Mouse (Mus musculus) heart, adult 8-10 months (tissue): ENCODE results near the gene Dcaf15. TPM values are rescaled to one million over a fixed set of nuclear protein-coding genes. Genes with fewer than 3 reads are reported as not detected.

Experiments
- DNase-seq: peaks from one replicate; pipeline ENCODE4 v3.0.0; 2022; ENCODE audit warnings: low spot score
- total RNA-seq, 4 experiments: library from RNA; stranded (reverse); gene quantifications; 2 replicates each; pipeline ENCODE4 v1.2.4; 2022

Gene Dcaf15
- 1 to 10 TPM; 6.3 to 8.2 (median 8.0) TPM for total RNA-seq

DNA sequence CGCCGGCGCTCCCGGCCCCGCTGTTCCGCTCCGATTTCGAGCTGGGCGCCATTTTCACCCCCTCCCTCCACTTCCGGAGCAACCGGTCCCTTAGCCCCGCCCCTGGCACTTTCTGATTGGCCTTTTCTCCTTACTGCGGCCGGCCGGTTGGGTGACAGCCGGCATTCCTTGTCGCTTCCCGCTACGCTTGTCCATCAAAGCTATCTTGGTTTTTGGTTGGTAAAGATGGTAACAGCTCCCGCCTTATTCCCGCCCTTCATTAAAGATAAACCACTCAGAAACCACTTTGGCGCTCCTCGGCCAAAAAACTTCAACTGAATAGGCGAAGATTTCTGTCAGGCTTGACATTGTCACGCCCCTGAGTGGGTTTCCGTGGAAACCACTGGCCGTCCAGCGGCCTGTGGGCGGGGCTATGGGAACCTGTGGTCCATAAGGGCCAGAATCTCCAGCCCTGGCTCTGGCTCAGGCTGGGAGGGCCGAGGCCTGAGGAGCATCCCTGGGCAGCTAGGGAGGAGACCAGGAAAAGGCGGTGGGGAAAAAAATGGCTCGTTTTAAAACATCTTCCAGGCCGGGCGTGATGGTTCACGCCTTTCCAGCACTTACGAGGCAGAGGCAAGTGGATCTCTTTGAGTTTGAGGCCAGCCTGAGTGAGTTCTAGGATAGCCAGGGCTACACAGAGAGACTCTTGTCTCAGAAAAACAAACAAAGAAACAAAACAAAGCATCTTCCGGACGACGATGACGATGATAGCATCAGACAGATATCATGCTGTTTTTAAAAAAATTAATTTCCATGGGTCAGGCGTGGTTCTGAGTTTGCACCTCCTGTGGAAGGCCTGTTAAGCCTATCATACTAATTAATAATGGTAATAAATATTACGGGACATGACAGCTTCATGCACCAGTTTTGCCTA lies at the start of gene Dcaf15:
TSS of gene Dcaf15 (minus strand) at position 72 of the 913 bp plus-strand sequence.
- peak; percentile 98 for DNase-seq

DNA sequence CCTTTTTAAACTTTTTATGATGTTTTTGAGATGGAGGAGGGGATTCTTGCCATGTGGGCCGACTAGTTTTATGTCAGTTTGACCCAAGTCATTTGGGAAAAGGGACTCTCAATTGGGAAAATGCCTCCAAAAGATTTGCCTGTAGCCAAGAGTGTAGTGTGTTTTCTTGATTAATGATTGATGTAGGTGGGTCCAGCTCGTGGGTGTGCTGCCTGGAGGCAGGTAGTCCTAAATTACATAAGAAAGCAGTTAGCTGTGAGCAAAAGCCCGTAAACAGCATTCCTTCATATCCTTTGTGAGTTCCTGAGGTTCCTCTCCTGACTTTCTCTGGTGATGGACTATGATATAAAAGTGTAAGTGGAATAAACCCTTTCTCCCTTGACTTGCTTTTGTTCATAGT lies 44.6 kb upstream of the Dcaf15 start:
- DNase-seq = no peak

DNA sequence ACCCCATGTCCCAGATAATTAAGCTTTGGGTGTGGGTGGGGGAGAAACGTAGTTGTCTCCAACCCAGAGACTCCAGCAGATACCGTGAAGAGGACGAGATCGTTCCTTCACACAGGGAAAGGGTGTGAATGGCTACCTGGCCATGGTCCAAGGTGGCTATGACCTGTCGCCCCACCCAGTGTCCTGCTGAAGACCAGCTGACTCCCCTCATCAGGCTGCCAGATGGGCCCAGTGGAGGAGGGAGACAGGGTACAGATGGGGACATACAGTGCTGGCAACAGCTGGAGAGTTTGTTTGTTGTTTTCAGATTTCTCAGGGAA lies 43.9 kb upstream of the Dcaf15 start:
- no peak for DNase-seq

DNA sequence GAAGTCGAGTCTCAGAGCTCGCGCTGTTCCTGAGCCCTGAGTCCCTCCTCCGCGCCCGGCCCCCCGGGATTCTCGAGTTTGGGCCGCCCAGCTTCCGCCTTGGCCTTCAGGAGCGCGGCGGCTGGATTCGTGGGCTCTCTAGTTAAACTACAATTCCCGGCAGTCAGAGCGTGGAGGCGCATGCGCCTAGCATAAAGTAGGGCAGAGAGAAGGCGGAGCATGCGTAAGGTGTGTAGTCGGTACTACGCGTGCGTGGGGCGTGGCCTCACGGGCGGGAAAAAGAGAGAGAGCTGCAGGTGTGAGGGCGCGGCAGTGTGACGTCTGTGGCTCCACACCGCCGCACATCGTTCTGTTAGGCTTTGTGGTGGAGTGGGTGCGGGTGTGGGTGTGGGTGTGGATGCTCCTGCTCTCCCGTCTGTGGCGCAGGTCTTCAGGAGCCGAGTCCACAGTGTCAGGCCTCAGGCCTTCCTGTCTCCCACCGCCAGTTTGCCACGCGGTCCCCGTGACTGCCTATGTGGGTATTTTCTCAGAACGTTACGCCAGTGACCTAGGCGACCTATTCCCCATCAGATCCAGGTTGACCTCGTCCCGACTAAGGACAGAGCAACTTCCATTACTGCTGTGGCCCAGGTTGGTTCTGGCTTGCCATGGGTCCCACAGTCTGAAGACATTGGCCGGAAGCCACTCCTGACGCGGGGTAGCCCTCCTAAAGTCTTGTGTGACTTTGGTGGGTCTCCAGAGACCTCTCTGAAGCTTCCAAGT lies 43.4 kb upstream of the Dcaf15 start, which contains the start of the genes Cc2d1a and 4930432K21Rik:
TSS of gene Cc2d1a (minus strand) at position 168 of the 762 bp plus-strand sequence.
TSS of gene 4930432K21Rik (plus strand) at position 257 of the 762 bp plus-strand sequence.
- DNase-seq = peak; percentile 94

DNA sequence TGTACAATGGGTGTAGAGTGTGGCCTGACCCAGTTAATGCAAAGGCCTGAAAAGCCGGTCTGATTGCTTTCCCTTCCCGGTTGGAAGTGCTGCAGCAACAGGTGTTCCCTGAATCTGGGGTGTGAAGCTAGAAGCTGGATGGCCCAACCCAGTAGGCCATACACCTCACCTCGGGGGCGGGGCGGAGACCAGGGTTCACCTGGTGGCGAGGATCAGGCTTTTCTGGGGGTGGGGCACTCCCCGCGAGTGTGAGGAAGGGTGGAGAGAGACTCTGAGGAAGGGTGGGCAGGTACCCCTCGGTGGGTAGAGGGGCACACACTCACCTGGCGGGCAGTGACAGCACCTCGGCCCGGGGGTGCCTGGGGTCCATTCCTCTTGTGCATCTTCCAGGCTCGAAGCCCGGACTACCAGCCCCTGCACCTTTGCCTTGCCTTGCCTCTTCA lies 42.8 kb upstream of the Dcaf15 start:
- DNase-seq = no peak

DNA sequence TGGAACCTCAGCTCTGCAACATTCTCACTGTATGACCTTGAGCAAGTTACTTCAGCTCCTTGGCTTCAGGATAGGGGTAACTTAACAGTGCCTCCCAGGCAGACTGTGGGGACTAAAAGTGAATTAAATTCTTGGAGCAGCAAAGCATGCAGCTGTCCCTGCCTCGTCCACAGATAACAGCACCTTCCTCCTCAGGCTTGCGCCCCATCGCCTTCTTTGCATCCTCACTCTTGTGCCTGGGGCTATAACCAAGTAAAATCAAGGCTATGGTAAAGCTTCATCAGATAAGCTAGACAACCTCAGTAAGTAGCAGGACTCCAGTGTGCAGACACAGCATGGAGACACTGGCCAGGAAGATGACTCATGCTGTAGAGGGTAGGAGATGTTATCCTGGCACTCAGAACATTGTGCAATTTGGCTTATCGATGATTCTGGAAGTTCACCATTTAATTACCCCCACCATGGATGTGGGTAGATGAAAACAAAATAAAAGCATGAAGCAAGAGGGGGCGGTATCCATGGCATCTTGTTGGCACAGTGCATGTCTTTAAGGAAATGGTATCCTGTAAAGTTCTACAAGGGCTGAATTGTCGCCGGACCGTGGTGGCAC lies 40.2 kb upstream of the Dcaf15 start:
- DNase-seq = no peak

DNA sequence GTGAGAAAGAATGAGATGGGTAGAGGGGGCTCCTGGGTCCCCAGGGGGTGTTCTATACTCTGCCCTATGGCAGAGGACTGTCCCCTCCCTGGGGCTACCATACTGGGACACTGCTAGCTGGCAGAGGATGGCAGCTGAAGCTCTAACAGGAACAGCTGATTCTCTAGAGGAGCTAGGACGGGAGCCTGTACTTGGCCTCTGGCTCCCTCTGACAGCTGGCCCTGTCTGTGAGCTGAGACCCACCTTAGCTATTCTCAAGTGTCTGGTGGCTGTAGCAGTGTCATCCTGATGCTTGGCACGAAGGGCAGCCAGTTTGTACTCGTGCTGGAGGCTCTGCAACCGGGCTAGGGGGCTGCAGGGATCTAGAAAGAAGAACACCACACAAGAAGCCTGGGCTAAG lies 36.3 kb upstream of the Dcaf15 start:
- no peak for DNase-seq

DNA sequence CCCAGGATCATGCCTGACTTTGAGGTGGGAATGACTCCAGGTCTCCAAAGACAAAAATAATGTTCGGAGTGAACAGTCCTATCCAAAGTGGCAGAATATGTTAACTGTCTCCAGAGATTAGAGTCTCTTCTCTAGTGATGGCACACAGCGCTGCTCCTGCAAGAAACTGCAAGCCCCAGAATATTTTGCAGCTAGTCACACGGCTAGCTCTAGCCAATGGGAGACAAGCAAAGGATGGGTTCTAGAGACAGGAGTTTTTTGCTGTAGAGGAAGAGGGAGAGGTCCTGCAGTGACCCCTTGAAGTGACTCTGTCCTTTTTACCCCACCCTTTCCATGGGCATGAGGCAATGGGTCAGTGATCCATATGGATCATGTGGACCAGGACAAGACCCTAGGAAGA lies 33.3 kb upstream of the Dcaf15 start:
- no peak for DNase-seq

DNA sequence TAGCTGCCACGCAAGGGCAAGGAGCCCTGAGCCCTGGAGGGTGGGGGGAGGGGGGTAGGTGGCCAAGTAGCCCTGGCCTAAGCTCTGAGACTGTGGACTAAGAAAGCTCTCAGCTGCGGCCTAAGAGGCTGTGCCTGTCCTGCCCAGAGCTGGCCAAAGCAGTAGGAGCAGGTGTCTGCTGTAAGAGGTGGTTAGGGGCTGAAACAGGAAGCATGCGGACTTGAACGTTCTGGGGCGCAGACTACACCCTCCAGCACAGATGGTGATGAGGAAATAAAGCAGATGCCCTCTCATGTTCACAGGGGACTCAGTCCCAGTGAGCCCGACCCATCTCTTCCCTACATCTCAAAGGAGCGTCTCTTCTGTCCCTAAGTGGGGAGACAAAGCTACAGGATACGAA lies 27.7 kb upstream of the Dcaf15 start:
- no peak for DNase-seq

DNA sequence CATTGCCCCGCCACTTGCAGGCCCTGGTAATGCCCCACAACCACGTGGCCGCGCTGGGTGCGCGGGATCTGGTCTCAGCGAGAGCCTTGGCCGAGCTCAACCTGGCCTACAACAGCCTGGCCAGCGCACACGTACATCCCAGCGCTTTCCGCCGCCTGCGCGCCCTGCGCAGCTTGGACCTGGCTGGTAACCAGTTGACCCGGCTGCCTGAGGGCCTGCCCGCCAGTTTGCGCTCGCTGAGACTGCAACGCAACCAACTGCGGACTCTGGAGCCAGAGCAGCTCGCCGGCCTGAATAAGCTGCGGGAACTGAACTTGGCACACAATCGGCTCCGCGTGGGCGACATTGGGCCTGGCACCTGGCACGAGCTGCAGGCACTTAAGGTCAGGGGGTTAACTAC lies 26.2 kb upstream of the Dcaf15 start:
- DNase-seq = peak; percentile 13

DNA sequence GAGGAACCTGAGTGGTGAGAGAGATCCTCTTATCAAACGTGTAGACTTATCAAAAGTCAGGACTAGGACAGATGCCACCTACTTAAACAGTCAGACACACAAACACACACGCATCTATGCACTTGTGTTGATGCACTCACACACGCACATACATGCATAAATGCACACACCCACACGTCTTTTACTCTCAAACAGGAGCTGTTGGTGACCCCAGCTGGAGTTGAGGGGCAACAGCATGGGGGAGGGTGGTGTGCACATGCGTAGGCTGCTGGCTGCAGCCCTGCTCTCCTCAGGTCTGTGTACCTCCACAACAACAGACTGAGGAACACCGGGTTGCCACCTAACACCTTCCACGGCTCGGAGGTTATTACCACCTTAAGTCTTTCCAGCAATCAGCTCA lies 23.7 kb upstream of the Dcaf15 start:
- no peak for DNase-seq

DNA sequence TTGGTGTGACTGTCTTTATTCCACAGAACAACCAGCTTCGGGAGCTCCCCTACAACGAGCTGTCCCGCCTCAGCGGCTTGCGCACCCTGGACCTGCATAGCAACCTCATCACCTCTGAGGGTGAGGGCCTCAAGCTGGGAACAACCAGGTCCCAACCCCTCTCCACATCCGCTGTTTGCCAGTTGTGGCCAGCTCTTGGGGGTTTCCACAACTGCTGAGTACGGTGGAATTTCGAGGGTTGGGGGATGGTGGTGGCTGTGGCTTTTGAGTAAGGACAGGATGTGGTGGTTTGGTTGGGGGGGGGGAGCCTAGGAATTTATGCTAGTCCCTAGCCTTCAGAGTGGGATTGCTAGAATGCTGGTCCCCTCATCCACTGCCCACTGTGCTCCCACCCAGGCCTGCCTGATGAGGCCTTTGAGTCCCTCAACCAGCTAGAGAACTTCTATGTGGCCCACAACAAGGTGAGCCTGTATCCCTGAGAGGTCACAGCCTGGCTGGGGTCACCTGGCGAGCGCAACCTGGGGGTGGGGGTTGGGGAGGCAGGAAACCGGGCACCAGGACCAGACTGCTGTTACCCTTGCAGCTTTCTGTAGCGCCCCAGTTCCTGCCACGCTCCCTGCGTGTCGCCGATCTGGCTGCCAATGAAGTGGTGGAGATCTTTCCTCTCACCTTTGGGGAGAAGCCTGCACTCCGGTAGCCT lies 22.8 kb upstream of the Dcaf15 start:
- no peak for DNase-seq

DNA sequence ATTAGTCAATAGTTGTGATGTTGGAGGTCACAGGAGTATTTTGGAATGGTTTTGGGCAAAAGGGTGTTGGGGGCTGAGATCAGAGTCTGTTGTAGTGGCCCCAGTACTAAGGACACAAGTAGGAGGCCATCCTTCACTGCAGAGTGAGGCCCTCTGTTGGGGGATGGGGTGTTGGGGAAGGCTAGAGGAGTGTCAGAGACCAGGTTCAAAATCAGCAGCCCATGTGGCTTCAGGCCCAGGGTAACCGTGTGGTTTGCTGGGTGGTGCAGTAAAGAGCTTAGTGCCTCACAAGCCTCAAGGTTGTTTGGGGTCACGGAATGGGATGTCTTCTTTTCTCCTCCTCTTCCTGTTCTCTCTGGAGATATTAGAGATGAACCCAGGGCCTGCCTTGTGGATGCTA lies 22.2 kb upstream of the Dcaf15 start:
- no peak for DNase-seq

DNA sequence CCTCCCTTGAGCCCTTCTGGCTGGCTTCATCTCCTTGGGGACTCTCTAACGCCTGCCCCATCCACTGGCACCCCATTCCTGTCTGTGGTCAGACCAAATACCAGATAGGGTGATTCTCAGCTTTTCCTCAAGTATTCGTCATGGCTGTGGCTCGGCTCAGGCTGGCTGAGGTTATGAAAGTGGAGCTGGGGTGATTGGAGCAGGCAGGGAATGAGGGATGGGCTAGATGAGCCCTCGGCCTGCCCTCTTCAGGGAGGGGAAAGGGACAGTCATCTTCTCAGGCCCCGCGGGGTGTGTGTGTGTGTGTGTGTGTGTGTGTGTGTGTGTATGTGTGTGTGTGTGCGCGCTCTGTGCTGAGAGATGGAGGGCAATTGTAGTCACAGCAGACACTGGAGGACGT lies 21.1 kb upstream of the Dcaf15 start, which contains the start of gene Podnl1:
TSS of gene Podnl1 (plus strand) at position 334 of the 400 bp plus-strand sequence.
- DNase-seq = no peak

DNA sequence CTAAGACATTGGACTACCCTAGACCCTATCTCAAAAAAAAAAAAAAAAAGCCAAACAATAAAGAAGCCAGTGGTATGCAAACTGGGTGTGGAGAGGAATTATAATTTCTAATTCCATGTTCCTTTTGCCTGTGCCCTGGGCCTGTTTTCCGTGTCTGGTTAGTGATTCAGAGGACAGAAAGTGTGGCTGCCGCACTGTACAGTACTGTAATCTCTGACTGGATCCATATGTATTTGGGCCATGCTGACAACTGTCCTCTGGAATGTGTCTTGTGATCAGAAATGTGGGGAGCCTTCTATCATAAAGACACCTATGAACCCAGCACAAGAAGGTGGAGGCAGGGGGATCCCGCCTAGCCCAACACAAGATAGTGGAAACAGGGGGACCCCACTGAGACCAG lies 17.6 kb upstream of the Dcaf15 start:
- DNase-seq = no peak

DNA sequence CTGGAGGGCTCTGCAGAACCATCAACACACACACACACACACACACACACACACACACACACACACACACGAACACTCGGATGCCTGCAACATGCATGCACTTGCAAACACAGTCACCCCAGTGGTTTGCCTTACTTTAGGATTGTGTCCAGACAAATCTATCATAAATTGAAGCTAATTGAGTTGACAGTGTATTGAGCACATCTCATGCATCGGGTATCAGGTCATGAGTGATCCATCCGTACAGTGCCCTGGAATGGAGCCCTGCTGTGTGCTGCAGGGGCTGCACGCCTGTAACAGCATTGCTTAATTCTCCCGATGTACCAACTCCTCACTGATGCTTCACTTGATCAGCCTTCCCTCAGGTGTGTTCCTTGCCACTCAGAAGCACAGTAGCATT lies 11.1 kb upstream of the Dcaf15 start:
- DNase-seq = no peak

DNA sequence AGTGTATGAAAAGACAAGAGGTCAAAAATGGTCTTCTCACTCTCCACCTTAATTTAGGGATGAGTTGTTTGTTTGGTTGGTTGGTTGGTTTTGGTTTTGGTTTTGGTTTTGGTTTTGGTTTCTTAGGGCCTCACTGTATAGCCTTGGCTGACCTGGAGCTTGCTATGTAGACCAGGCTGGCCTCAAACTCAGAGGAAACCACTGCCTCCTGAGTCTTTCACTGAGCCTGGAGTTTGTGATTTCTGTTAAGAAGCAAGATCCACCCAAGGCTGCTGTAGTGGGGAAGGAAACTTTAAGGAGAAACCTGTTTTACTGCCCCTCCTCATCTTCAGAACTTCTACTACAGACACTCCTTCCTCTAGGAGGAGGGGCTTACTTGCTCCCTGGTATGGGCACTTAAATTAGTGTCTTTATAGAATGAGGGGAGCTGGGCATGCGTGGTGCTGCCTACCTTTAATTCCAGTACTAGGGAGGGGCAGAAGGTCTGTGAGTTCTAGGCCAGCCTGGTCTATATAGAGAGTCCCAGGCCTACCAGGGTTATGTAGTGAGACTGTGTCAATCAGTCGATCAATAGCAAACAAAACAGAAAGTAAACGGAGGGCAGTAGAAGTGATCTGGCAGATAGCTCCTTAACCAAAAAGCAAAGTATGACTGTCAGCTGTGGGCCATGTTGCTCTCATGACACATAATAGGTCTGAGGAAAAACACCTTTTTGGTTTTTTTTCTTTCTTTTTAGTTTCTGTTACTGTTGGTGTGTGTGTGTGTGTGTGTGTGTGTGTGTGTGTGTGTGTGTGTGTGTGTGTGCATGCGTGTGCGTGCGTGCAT lies 1.9 kb upstream of the Dcaf15 start:
- no peak for DNase-seq

DNA sequence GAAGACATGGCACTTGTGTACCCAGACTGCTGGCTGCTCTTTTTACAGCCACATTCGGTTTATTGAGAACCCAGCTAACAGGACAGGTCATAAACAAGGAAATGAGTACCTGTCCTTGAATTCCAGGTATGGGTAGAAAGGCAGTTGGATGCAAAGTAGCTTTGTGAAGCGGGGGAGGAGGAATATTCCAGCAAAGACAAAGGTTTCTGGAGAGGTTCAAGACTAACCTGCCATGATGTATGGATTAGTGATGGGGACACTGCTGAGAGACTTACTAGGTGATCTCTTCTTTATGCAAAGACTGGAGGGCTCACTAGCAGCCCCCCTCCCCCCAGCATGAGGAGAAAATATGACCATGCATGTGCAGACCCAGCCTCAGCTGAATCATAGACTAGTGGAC lies 1.1 kb upstream of the Dcaf15 start:
- no peak for DNase-seq

DNA sequence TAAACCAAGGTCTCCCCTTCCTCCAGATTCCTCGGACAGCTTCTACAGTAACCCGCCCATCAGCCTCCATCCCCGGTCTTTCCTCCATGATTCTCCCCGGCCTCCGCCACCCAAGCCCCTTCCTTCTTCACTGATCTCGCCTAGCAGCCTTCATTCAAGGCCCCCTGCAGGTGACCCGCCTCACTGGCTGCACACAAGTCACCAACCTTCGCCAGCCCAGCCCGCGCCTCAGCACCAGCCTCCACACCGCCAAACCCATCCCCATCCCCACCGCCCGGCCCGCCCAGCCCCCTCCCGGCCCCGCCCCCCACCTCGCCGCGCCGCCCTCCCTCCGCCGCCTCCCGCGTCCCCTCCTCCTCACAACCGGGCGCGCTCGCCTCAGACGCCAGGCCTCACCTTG lies 347 bp downstream of the Dcaf15 start:
- DNase-seq = no peak

DNA sequence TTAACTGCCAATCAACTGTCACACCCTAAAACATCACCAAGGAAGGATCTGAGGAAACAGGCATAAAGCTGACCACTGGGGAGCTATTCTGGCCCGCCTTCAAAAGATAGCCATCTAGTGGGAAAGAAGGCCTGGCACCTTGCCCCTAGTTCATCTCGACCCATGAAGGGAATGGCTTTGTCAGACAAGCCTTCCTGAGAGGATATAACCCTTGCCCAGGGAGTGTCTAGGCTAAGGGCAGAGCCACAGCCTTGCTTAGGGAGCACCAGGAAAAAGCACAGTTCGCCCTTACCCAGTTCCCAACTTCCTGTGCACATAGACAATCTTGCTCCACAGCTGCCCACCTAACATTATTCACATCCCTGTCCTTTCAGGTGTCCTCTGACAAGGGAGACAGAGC lies 967 bp downstream of the Dcaf15 start:
- no peak for DNase-seq
